Mouse (Mus musculus) lung, postnatal 0 days (tissue): ENCODE measurements around the gene Notch3. TPM values are rescaled to one million over a fixed set of nuclear protein-coding genes. Genes with fewer than 3 reads are reported as not detected.

Source experiments
- ATAC-seq: fragments of 200-750 bp; cut with Nextera tagmentation; 2 replicates; pipeline ENCODE4 v1.8.0; 2017; ENCODE audit warnings: moderate library complexity
- DNase-seq: peaks from one replicate; pipeline ENCODE4 v3.0.0-alpha.2; 2016; ENCODE audit warnings: low spot score
- H3K27ac ChIP-seq: fragments of 300-500 bp; sonication (generic); 2 replicates; pipeline ENCODE4 v1.5.1; 2014; ENCODE audit warnings: antibody characterized with exemption, mild to moderate bottlenecking, low read length, mixed read lengths
- H3K27me3 ChIP-seq: fragments of 300-500 bp; sonication (generic); replicated peaks from 2 replicates; pipeline ENCODE4 v1.6.1; 2014; ENCODE audit warnings: low read length, mixed read lengths; ENCODE audit not compliant: insufficient read depth
- H3K36me3 ChIP-seq: fragments of 300-500 bp; sonication (generic); 2 replicates; pipeline ENCODE4 v1.6.1; 2014; ENCODE audit warnings: low read length, mixed read lengths; ENCODE audit not compliant: insufficient read depth
- H3K4me1 ChIP-seq: fragments of 300-500 bp; sonication (generic); 2 replicates; pipeline ENCODE4 v1.6.1; 2014; ENCODE audit warnings: antibody characterized with exemption, low read depth, low read length, mixed read lengths; ENCODE audit not compliant: insufficient read depth
- H3K4me2 ChIP-seq: fragments of 300-500 bp; sonication (generic); replicated peaks from 2 replicates; pipeline ENCODE4 v1.6.1; 2014; ENCODE audit warnings: low read depth, mild to moderate bottlenecking, low read length, moderate library complexity, mixed read lengths
- H3K4me3 ChIP-seq: fragments of 300-500 bp; sonication (generic); 2 replicates; pipeline ENCODE4 v1.5.1; 2014; ENCODE audit warnings: low read depth, low read length
- H3K9ac ChIP-seq: fragments of 300-500 bp; sonication (generic); replicated peaks from 2 replicates; pipeline ENCODE4 v1.6.1; 2014; ENCODE audit warnings: low read depth, mild to moderate bottlenecking
- H3K9me3 ChIP-seq: fragments of 300-500 bp; sonication (generic); 2 replicates; pipeline ENCODE4 v1.6.1; 2016; ENCODE audit warnings: low read length, mixed read lengths
- CTCF ChIP-seq: IDR thresholded peaks from 2 replicates; pipeline ENCODE4 v1.5.1; 2016; ENCODE audit warnings: antibody characterized with exemption, mild to moderate bottlenecking
- EP300 ChIP-seq: IDR thresholded peaks from 2 replicates; pipeline ENCODE4 v1.6.1; 2016; ENCODE audit warnings: antibody characterized with exemption, mild to moderate bottlenecking, control low read depth
- WGBS: fragments of 180-500 bp; shearing (Covaris S2); extraction: QIAGEN DNeasy Blood & Tissue Kit; methylation state at CpG from one replicate; pipeline ENCODE4 v1.1.7; 2014; 5-methylcytosine and 5-hydroxymethylcytosine counted together
- polyA plus RNA-seq: library from polyadenylated mRNA; unstranded; fragments of >200 nt; fragmentation: Nextera tagmentation; extraction: Ambion mirVana; gene quantifications from 2 replicates; pipeline ENCODE4 v1.2.1, GENCODE M21; 2015

The Notch3 gene
- polyA plus RNA-seq, 1 experiment from 2014 or later, result 8.3 TPM

- H3K27ac ChIP-seq, result peak overlapping the region; percentile 57; the same call in 1 of the 2 replicates
- H3K9me3 ChIP-seq, result no peaks in the 10 kb centered on the region
- TF ChIP-seq EP300 (no peak), CTCF (no peak)
- DNase-seq (peak; percentile 24), ATAC-seq (no peak)
- H3K4me1 ChIP-seq, result no peaks in the 10 kb centered on the region; the same call in 1 of the 2 replicates
- peaks cover 4% of the 10 kb centered on the region; the same call in 1 of the 2 replicates for H3K27me3 ChIP-seq
- no peak overlapping the region for H3K4me2 ChIP-seq
- no peak overlapping the region for H3K4me3 ChIP-seq
- 44% methylated on average over 6 of the region's 6 CpGs for WGBS
- H3K9ac ChIP-seq, result no peak overlapping the region
- H3K36me3 ChIP-seq, result no peaks in the 10 kb centered on the region
These were observed 2.6 kb downstream of the Notch3 start for GRCm38 (mm10) chr17:32163910-32164650.

- Histone ChIP-seq H3K27ac (peak overlapping the region; percentile 72), H3K36me3 (no peaks in the 10 kb centered on the region), H3K4me3 (peak overlapping the region; percentile 44), H3K9ac (0 out of 2 replicates have a peak overlapping the region, but pooled peaks have one; percentile 12), H3K4me2 (peak overlapping the region; percentile 78), H3K4me1 (no peaks in the 10 kb centered on the region; the same call in 1 of the 2 replicates), H3K9me3 (no peaks in the 10 kb centered on the region), H3K27me3 (peaks cover 4% of the 10 kb centered on the region; the same call in 1 of the 2 replicates)
- DNase-seq (peak; percentile 93), ATAC-seq (peak; percentile 88)
- no peak for TF ChIP-seq EP300
- TF ChIP-seq CTCF, result peak; percentile 83
- 3% methylated on average over 40 of the region's 58 CpGs for WGBS
These were observed 4.4 kb downstream of the Notch3 start for GRCm38 (mm10) chr17:32162112-32162850.

DNA sequence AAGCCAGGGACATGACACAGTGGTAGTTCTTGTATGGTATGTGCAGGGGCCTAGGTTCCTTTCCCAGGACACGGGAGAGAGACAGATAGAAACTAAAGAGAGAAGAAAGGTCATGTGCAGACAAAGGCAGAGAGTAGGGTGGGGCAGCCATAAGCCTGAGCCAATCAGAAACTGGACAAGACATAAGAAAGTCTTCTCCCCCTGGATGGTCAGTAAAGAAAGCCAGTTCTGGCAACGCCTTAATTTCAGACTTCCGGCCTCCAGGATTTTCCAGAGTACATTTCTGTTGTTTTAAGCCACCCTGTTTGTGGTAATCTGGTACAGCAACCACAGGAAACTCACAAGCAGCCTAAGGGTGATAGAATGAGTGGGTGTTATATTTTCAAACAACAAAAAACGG, 5.8 kb downstream of the Notch3 start:
- no peaks in the 10 kb centered on the region for H3K36me3 ChIP-seq
- H3K27me3 ChIP-seq, result peaks cover 4% of the 10 kb centered on the region; the same call in 1 of the 2 replicates
- H3K4me3 ChIP-seq, result no peak overlapping the region
- ATAC-seq (no peak), DNase-seq (peak; percentile 16)
- no peak overlapping the region for H3K9ac ChIP-seq
- WGBS, result 60% methylated on average over 4 of the region's 4 CpGs
- no peak overlapping the region for H3K4me2 ChIP-seq
- H3K4me1 ChIP-seq, result no peaks in the 10 kb centered on the region; the same call in 1 of the 2 replicates
- no peak overlapping the region for H3K27ac ChIP-seq
- TF ChIP-seq CTCF (no peak), EP300 (no peak)
- no peaks in the 10 kb centered on the region for H3K9me3 ChIP-seq

- H3K27me3 ChIP-seq, result 0 out of 2 replicates have a peak, but pooled peaks cover 4% of the 10 kb centered on the region
- H3K36me3 ChIP-seq, result no peaks in the 10 kb centered on the region
- H3K4me1 ChIP-seq, result no peaks in the 10 kb centered on the region
- DNase-seq (no peak), ATAC-seq (no peak)
- WGBS, result 75% methylated on average over 13 of the region's 13 CpGs
- H3K27ac ChIP-seq, result no peak overlapping the region
- no peak for TF ChIP-seq EP300
- TF ChIP-seq CTCF, result no peak
- H3K9me3 ChIP-seq, result no peaks in the 10 kb centered on the region
- H3K4me2 ChIP-seq, result no peak overlapping the region
- no peak overlapping the region for H3K4me3 ChIP-seq
- no peak overlapping the region for H3K9ac ChIP-seq
These were observed 7.8 kb downstream of the Notch3 start for GRCm38 (mm10) chr17:32158841-32159240.

GRCm38 (mm10) chr17:32146718-32147117, 19.9 kb downstream of the Notch3 start:
- no peak for ATAC-seq
- H3K9me3 ChIP-seq, result no peaks in the 10 kb centered on the region

More at GRCm38 (mm10) chr17:32146718-32147117, 19.9 kb downstream of the Notch3 start:
- Histone ChIP-seq H3K27me3 (no peaks in the 10 kb centered on the region), H3K9ac (no peak overlapping the region), H3K36me3 (no peaks in the 10 kb centered on the region), H3K4me1 (no peaks in the 10 kb centered on the region), H3K27ac (no peak overlapping the region), H3K4me3 (no peak overlapping the region), H3K4me2 (no peak overlapping the region)
- no peak for DNase-seq
- 88% methylated on average over 8 of the region's 8 CpGs for WGBS
- TF ChIP-seq CTCF (no peak), EP300 (no peak)
